Mouse (Mus musculus) lung, adult 2 months (tissue): ENCODE data around the gene Ncbp1.

ENCODE experiments used
- CTCF ChIP-seq: fragments of 200-500 bp; IDR thresholded peaks from 2 replicates; pipeline ENCODE4 v1.5.1; 2011; ENCODE audit warnings: mild to moderate bottlenecking, low read length, control low read depth; ENCODE audit not compliant: insufficient read depth
- POLR2A ChIP-seq: fragments of 200-500 bp; IDR thresholded peaks from 2 replicates; pipeline ENCODE4 v1.6.1; 2011; ENCODE audit warnings: low read depth, mild to moderate bottlenecking, control low read depth, low read length, borderline replicate concordance; ENCODE audit errors: extremely low read depth

- no peak for TF ChIP-seq POLR2A
- no peak for TF ChIP-seq CTCF
These were observed 58.1 kb downstream of the Ncbp1 start for GRCm38 (mm10) chr4:46196513-46196912.
